Mouse (Mus musculus) hindbrain, embryonic 12.5 days (tissue): ENCODE measurements around the gene Sec22a. TPM values are rescaled to one million over a fixed set of nuclear protein-coding genes. Genes with fewer than 3 reads are reported as not detected.
A peak's percentile ranks its signal among the peaks of the same experiment; 100 is the strongest.

Experiments
- ATAC-seq: fragments of 200-750 bp; cut with Nextera tagmentation; 2 replicates; pipeline ENCODE4 v1.8.0; 2017; ENCODE audit warnings: moderate TSS enrichment; ENCODE audit not compliant: low FRiP score
- H3K27ac ChIP-seq: fragments of 300-500 bp; sonication (generic); 2 replicates; pipeline ENCODE4 v1.5.1; 2016; ENCODE audit warnings: mild to moderate bottlenecking
- H3K27me3 ChIP-seq: fragments of 300-500 bp; sonication (generic); 2 replicates; pipeline ENCODE4 v1.6.1; 2016; ENCODE audit warnings: mild to moderate bottlenecking
- H3K36me3 ChIP-seq: fragments of 300-500 bp; sonication (generic); 2 replicates; pipeline ENCODE4 v1.6.1; 2016; ENCODE audit warnings: mild to moderate bottlenecking
- H3K4me1 ChIP-seq: fragments of 300-500 bp; sonication (generic); 2 replicates; pipeline ENCODE4 v1.6.1; 2016
- H3K4me2 ChIP-seq: fragments of 300-500 bp; sonication (generic); replicated peaks from 2 replicates; pipeline ENCODE4 v1.6.1; 2016; ENCODE audit warnings: mild to moderate bottlenecking
- H3K4me3 ChIP-seq: fragments of 300-500 bp; sonication (generic); 2 replicates; pipeline ENCODE4 v1.5.1; 2016; ENCODE audit warnings: mild to moderate bottlenecking
- H3K9ac ChIP-seq: fragments of 300-500 bp; sonication (generic); 2 replicates; pipeline ENCODE4 v1.6.1; 2016; ENCODE audit warnings: mild to moderate bottlenecking, moderate library complexity
- H3K9me3 ChIP-seq: fragments of 300-500 bp; sonication (generic); replicated peaks from 2 replicates; pipeline ENCODE4 v1.6.1; 2016; ENCODE audit warnings: mild to moderate bottlenecking
- WGBS: fragments of 180-500 bp; shearing (Covaris S2); methylation state at CpG from one replicate; pipeline ENCODE4 v1.1.7; 2016; 5-methylcytosine and 5-hydroxymethylcytosine counted together
- polyA plus RNA-seq: library from polyadenylated mRNA; unstranded; fragments of >200 nt; fragmentation: Nextera tagmentation; extraction: Ambion mirVana; gene quantifications from 2 replicates; pipeline ENCODE4 v1.2.1, GENCODE M21; 2016

The Sec22a gene
- polyA plus RNA-seq, 1 experiment from 2014 or later, result 39.6 TPM

DNA sequence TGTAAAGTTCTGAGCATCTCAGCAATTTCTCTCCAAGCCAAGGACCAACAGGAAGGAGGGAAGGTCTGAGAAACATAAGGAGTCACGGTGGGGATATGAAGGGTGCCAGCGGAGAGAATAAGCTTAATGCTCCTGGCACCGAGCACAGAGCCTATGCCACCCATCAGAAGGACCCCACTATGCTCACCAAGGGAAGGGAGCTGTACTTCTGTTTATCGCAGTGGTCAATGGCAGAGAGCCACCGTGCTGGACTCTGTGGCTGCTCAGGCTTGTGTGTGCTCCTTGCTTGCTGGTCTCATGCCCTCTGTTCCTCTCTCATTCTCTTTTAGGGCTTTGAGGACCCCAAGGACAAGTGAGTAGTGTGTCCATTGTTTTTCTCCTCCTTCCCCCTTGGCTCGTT is 85.6 kb downstream of the Sec22a start:
- ATAC-seq, result no peak
- no peak overlapping the region for H3K9ac ChIP-seq
- no peak overlapping the region for H3K4me2 ChIP-seq
- no peaks in the 10 kb centered on the region for H3K36me3 ChIP-seq
- H3K9me3 ChIP-seq, result no peaks in the 10 kb centered on the region
- H3K4me3 ChIP-seq, result no peak overlapping the region
- peaks cover 4% of the 10 kb centered on the region; the same call in 1 of the 2 replicates for H3K4me1 ChIP-seq
- no peak overlapping the region for H3K27ac ChIP-seq
- no peaks in the 10 kb centered on the region; the same call in 1 of the 2 replicates for H3K27me3 ChIP-seq
- 79% methylated on average over 6 of the region's 6 CpGs for WGBS

DNA sequence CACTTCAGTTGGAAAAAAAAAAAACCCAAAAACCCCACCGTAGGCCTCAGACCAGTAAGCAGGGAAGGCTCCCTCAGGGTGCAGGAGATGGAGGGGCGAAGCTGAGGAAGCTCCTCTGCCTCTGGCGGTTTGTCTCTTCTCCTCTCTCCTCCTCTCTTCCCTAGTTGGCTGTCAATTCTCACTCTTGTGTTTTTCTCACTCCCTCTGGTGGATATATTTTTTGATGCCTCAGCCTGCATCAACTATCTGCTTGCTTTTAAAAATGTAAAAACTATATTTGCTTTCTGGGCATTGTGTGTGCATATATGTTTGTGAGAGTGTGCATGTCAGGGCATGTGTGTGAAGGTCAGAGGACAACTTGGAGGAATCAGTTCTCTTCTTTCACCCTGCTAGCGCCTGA is 91.3 kb downstream of the Sec22a start:
- Histone ChIP-seq H3K4me3 (no peak overlapping the region), H3K9ac (no peak overlapping the region), H3K27ac (no peak overlapping the region), H3K36me3 (no peaks in the 10 kb centered on the region), H3K4me1 (peaks cover 7% of the 10 kb centered on the region; the same call in 1 of the 2 replicates), H3K4me2 (no peak overlapping the region), H3K9me3 (no peaks in the 10 kb centered on the region), H3K27me3 (no peaks in the 10 kb centered on the region; the same call in 1 of the 2 replicates)
- ATAC-seq, result no peak
- WGBS, result 47% methylated on average over 4 of the region's 4 CpGs

DNA sequence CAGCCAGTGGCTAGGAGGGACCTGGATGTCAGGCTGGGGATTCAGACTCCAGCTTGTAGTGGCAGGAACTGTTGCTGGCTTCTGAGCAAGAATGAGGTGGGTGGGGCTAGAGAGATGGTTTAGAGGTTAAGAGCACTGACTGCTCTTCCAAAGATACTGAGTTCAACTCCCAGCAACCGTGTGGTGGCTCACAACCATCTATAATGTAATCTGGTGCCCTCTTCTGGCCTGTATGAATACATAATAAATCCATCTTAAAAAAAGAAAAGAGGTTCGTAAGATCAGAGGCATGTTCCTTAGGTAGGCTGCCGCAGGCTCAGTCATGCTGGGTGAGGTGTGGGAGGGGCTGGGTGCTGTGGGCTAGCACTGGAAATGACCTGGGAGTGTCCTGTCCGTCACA is 92.1 kb downstream of the Sec22a start:
- no peak for ATAC-seq
- Histone ChIP-seq H3K4me2 (no peak overlapping the region), H3K36me3 (no peaks in the 10 kb centered on the region), H3K4me3 (no peak overlapping the region), H3K9ac (no peak overlapping the region), H3K27me3 (no peaks in the 10 kb centered on the region; the same call in 1 of the 2 replicates), H3K27ac (no peak overlapping the region), H3K9me3 (no peaks in the 10 kb centered on the region), H3K4me1 (peaks cover 7% of the 10 kb centered on the region; the same call in 1 of the 2 replicates)
- 56% methylated on average over 4 of the region's 4 CpGs for WGBS

DNA sequence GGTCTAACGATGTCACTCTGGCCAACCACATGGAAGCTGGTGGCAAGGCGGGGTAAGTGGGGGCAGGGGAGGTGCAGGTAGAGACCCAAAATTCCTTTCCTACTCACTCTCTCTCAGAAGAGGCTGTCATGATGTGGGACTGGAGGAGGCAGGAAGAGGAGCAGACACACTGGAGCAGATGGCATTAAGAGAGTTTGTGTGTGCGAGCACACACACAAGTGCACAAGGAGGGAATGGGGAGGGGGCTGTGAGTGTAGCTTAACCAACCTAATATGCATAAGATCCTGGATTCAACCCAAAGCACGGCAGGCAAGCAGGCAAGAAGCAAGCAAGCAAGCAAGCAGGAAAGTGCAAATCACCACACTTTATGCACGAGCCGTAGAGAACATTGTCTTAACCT is 92.8 kb downstream of the Sec22a start:
- no peak overlapping the region for H3K4me2 ChIP-seq
- no peaks in the 10 kb centered on the region; the same call in 1 of the 2 replicates for H3K27me3 ChIP-seq
- H3K4me1 ChIP-seq, result peaks cover 7% of the 10 kb centered on the region; the same call in 1 of the 2 replicates
- H3K36me3 ChIP-seq, result no peaks in the 10 kb centered on the region
- 78% methylated on average over 6 of the region's 6 CpGs for WGBS
- no peak overlapping the region for H3K4me3 ChIP-seq
- no peak overlapping the region for H3K27ac ChIP-seq
- ATAC-seq, result no peak
- H3K9me3 ChIP-seq, result no peaks in the 10 kb centered on the region
- H3K9ac ChIP-seq, result no peak overlapping the region

DNA sequence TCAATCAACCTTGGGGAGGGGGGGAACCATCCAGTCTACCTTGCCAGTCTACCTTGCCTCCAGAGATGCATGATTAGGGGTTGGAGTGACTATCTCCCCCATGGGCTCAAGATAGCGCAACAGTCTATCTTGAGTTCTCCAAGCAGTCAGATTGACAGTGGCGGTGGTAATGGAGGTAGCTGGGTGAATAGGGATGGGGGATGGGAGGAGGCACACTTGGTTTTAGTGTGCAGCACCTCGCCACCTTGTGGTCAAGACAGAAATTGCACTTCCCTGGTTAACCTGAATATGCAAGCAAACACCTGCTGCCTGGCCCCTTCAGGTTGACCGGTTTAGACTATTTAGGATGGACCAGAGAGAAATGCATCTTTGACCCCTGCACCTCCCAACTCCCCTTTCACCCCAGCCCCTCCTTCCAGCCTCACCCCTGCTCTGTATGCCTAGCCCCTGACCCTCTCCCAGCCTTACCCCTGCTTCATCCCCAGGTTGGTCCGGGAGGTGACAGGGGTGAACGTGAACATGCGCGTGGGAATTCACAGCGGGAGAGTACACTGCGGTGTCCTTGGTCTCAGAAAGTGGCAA is 93.3 kb downstream of the Sec22a start:
- no peaks in the 10 kb centered on the region; the same call in 1 of the 2 replicates for H3K27me3 ChIP-seq
- no peak overlapping the region for H3K4me2 ChIP-seq
- H3K9ac ChIP-seq, result no peak overlapping the region
- H3K4me1 ChIP-seq, result peaks cover 7% of the 10 kb centered on the region; the same call in 1 of the 2 replicates
- H3K9me3 ChIP-seq, result no peaks in the 10 kb centered on the region
- ATAC-seq, result peak; percentile 61
- H3K27ac ChIP-seq, result no peak overlapping the region
- H3K36me3 ChIP-seq, result no peaks in the 10 kb centered on the region
- 38% methylated on average over 10 of the region's 10 CpGs for WGBS
- no peak overlapping the region for H3K4me3 ChIP-seq

Other genes starting within 250 kb of the Sec22a start
- gene Adcy5, start 209.0 kb downstream of the Sec22a start, polyA plus RNA-seq, result 4.4 and 4.5 TPM in 2 replicates
- gene Pdia5, start 127.0 kb upstream of the Sec22a start, polyA plus RNA-seq, result 25.5 and 27.6 TPM in 2 replicates
- gene Sema5b, start 177.2 kb upstream of the Sec22a start, polyA plus RNA-seq, result 36.7 and 42.9 TPM in 2 replicates